Mouse (Mus musculus) thymus, postnatal 14 days (tissue): ENCODE measurements around the gene Epm2a.
"Not testable (repeated sequence)": the region's sequence is repeated elsewhere in the genome, so short reads cannot be mapped to it uniquely, and the experiment has no call there.

Source experiments
- DNase-seq: peaks from one replicate; pipeline ENCODE4 v3.0.0; 2021

The Epm2a gene

DNA sequence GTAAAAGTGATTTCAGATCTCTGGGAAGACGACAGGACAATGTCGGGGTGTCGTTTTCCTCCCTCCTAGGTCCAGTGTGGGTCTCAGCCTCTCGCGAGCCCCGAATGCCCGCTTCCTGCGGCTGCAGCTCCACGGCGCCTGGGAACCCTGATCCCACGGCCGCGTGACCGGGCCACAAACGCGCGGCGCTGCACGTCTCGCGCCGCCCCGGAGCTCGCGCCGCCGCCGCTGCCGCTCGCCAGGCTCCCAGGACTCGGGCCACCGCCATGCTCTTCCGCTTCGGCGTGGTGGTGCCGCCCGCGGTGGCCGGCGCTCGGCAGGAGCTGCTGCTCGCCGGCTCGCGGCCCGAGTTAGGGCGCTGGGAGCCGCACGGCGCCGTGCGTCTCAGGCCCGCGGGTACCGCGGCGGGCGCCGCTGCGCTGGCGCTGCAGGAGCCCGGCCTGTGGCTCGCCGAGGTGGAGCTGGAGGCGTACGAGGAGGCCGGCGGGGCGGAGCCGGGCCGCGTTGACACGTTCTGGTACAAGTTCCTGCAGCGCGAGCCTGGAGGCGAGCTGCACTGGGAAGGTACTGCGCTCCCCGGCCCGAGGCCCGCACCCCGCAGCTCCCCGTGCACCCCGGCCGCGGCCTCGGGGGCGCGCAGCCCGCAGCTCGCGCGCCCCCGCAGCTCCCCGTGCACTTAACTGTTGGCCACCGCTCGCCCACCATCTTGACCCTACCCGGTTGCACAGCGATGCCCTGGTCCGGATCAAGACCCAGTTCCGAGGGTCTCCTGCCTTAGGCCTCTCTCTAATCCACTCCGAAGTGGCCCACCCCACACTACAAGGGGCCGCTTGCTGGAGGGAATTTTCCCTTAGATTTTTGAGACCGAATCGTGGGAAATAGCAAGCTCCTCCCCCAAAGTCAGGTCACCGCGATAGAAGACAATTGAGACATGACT, at the start of gene Epm2a:
Gene Epm2a (plus strand): TSS at position 200 of the 937 bp plus-strand sequence.
- DNase-seq = peak; percentile 79

DNA sequence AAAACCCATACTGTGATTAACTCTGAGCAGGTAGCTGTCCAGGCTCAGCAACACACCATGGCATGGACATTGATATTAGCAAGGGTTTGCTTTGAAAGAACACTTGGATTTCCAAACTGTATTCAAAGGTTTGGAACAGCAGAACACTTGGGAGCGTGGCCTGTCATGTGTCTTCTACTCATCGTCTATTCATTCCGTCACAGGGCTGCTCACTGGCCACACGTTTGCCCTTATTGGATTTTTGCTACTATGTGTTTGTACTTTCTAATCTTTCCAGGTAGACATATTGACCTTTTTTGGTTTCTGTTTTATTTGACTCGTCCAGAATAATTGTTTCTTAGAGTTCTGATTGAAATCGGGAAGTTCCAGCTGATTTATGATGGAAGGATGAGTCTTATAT, 44.8 kb upstream of the Epm2a start:
- DNase-seq = no peak

DNA sequence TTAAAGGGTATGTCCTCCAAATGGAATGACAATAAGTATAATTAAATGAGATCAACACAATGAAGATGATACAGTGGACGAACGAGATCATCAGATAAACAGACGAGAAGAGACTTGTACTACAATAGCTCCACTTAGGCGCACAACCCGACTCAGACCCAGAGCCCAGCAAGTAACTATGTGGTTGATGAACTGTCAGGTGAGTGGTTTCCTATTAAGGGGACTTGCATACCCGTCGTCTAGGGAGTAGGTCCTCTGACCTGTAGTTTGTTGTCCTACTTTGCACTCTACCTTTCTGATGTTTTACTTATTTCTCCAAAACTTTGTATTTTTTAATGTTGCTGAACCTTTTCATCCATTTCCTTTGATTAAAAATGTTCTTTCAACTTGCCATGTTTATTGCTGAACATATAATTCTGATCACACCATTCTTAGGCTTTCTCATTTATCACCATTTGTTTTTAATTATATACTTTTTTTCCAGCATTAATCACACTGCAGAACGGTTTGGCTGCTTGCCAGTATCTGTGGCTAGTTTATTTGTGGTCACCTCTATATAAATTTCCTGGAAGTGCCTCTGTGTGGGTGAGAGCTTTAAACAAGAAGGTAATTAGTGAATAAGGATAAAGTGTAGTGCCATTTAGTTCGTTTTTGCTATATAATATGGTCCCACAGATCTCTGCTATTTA, 37.7 kb upstream of the Epm2a start:
- DNase-seq = no peak

DNA sequence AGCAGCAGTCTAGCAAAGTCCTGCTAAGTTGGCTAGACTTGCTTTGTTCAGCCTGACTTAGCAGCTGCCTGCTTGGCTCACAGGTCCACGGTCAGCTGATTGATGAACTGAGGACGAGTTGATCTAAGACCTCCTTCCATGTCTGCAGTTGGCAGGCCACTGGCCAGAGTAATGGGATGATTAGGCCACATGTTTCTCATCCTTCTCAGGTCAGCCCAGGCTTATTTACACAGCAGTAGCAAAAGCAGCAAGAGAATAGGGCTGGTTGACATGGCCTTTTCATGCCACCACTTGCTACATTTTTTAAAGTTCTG, 37.2 kb upstream of the Epm2a start:
- DNase-seq = no peak

DNA sequence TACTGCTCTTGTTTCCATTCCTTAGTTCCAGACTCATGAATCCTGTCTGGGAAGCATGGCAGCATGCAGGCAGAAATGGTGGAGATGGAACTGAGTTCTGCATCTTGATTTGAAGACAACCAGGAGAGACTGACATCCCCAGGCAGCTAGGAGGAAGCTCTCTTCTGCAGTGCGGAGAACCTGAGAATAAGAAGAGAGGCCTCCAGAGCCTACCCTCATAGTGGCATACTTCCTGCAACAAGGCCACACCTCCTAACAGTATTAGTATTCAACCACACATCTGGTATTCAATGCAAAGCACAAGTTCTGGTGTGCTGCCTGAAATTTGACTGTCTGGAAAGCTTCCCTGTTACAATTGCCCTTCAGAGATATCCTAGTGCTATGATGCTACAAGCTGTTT, 33.3 kb upstream of the Epm2a start:
- no peak for DNase-seq

DNA sequence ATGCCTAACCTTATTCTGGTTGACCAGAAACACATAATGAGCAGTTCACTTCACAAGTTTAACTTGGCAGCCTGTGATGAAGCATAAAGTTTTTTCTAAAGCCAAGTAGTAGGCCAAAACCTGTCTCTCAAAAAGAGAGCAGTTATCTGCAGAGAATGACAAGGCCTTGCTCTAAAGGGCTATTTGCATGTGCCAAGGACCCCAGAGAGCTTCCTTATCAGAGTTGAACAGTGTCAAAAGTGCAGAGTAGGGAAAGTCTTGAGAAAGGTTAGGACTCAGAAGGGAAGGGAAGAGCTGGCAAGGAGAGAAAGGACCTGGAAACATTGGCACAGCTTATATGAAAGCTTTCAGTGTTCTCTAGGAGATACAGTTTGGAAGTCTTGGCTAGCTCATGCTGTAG, 32.7 kb upstream of the Epm2a start:
- no peak for DNase-seq

DNA sequence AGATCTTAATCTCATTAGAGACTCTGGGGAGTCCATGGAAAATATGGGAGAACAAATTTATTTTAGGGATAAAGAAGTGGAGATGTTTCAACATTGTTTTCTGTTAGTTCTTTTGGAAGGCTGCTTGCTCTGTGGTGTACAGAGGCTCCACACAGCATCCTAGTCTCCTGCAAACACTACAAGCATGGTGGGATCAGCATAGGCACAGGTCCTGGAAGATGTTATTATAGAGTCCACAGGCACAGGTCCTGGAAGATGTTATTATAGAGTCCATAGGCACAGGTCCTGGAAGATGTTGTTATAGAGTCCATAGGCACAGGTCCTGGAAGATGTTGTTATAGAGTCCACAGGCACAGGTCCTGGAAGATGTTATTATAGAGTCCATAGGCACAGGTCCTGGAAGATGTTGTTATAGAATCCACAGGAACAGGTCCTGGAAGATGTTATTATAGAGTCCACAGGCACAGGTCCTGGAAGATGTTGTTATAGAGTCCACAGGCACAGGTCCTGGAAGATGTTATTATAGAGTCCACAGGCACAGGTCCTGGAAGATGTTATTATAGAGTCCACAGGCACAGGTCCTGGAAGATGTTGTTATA, 25.2 kb upstream of the Epm2a start:
- DNase-seq = not testable (repeated sequence)

DNA sequence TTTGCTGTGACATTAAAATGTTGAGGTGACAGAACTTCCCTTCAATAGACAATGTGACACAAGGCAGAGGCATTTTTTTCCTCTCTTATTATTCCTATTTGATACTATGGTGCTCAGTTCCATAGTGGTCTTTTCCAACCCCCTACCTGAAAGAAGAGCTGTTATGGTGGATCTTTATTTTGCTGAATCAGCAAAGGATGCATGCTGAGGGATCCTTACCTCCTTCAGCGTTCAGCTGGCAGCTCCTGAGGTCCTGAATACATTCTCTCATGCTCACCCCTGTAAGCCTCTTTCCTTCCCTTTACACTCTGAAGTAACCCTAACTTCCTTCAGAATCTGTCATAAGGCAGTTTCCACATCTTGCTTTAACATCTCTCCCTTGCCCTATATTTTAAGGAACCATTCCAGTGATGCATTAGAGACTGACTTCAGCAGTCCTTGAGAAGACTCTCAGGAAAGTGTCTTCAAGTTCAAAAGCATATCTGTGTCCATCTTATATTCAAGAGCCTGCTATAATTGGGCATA, 23.7 kb upstream of the Epm2a start:
- no peak for DNase-seq

DNA sequence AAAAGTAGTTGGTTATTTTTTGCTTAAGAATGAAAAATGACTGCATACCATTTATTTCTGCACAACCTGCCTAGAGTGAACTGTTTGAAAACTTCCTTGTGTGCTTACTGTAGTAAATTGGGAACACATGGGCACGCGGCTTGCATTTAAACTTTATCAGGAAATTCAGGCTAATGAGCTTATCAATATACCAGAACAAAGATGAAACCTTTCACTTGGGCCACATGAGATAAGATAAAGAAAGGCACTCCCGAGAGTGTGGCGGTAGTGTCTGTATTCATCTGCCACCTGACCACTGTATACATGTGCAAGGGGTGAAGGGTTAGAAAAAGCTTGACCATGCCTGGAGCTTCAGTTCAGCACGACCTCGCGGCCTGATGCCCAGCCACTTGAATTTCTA, 20.9 kb upstream of the Epm2a start:
- DNase-seq = no peak

DNA sequence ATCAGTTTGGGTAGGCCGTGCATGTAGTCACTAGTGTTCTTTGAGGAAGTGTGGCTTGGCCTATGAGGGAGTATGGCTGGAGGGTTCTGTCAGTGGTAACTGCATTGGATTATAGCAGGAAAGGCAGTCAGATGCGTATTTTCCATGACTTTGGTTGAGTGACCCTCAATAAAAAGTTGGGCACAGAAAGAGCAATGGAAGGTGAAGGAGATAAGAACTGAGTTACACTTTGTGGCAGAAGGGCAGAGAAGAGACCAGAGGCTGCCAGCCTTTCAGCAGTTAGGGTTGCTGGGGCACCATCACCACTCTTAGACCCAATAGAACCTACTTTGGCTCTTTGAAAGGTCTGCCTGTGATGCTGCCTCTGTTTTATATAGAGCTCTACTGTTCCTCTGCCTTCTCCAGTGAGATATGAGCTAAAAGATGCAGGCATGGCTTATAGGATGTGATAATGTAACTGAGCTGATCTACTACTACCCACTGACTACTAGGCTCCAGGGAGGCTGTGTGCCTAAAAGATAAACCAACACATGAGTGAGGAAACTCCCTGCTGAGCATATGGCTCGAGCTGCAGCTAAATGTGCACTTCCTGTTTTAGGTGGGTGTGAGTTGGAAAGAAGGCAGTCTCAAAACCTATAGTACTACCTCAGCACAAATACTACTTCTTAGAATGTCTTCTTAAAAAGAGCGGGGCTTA, 19.9 kb upstream of the Epm2a start:
- no peak for DNase-seq

DNA sequence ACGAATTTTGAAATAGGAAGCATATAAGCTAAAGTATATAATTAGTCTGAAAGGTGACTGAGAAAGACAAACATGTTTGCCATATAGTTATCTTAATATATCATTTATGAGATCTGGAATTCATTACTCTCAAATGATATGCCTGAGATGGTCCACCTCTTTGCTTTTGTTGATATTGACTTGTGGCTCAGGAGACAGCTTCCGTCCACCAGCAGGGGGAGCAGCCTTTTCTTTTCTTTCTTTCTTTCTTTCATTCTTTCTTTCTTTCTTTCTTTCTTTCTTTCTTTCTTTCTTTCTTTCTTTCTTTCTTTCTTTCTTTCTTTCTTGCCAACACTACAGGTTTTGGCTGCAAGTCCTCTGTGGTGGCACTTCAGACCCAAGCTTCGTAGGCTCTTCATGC, 16.7 kb upstream of the Epm2a start:
- DNase-seq = no peak

DNA sequence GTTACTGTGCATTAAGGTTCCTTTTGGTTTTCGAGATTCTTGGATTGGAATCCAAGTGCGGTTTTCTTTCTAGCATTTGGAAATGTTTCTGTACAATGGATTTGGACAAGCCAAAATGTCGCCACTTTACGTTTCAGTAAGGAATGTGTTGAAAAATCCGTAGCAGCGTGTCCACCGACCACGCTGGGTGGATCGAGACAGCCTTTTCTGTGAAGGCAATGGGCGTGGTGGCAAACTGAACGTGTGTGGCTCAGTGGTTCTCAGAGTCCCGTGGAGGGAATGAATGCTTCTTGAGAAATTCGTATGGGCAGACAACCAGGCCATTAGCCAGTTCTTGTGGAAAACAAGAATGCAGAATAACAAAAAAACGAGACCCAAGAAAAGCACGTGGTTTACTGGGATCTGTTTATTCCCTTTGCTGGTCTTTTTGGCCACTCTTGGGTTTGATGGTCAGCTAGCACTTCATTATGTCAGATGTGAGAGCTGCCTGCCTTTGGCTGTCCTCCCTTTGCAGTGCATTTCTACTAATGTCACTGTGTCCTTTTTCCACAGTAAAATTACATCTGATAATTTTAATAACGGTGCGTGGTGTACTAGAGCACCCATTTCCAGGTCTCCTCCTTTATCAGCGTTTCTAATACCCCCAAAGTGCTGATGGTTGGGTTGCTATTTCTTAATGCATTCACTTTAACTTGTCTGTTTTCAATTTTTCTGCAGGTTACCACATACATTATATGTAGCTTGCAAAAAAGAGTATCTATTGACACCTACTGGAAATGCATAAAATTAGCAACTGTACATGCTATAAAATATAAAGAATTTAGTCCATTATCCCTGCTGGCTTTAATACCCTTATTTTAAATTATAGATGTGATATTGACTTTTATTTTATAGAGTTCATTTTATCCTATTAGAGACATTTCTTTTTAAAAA, 1.6 kb downstream of the Epm2a start:
- no peak for DNase-seq

DNA sequence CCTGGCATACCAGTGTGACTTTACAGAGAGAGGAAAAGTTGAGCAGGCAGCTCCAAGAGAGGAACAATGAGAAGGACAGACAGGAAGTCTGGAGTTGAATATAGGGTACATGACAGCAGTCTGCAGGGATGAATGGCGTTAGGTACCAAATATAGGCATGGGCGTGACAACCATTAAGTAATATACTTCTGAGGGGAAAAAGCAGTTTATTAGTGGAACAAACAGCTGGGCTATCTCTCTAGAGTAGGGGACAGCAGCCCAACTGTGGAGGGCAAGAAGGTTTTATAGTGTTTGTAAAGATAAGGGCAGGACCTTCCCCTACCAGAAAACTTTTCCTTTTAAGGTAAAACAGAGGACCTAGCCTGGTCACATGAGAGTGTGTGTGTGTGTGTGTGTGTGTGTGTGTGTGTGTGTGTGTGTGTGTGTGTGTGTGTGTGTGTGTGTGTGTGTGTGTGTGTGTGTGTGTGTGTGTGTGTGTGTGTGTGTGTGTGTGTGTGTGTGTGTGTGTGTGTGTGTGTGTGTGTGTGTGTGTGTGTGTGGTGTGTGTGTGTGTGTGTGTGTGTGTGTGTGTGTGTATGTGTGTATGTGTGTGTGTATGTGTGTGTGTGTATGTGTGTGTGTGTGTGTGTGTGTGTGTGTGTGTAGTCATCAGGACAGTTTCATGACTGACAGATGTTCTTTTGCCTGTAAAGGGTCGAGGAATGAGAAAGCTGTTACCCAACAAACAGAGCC, 7.2 kb downstream of the Epm2a start:
- not testable (repeated sequence) for DNase-seq

DNA sequence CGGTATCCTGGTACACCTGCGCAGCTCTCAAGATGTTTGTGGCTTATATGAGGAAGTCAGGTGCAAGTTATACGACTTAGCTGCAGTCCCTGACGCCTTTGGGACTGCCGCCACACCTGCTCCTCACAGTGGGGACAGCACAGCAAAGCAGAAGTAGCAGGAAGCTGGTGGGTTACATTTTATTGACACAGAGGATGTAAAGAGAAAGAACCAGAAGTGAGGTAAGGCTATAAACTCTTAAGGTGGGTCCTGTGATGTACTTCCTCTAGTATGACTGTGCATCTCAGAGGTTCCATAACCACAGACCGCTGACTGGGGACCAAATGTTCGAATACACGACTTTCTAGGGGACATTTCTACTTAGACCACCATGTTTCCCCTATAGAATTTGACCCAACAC, 11.4 kb downstream of the Epm2a start:
- no peak for DNase-seq

DNA sequence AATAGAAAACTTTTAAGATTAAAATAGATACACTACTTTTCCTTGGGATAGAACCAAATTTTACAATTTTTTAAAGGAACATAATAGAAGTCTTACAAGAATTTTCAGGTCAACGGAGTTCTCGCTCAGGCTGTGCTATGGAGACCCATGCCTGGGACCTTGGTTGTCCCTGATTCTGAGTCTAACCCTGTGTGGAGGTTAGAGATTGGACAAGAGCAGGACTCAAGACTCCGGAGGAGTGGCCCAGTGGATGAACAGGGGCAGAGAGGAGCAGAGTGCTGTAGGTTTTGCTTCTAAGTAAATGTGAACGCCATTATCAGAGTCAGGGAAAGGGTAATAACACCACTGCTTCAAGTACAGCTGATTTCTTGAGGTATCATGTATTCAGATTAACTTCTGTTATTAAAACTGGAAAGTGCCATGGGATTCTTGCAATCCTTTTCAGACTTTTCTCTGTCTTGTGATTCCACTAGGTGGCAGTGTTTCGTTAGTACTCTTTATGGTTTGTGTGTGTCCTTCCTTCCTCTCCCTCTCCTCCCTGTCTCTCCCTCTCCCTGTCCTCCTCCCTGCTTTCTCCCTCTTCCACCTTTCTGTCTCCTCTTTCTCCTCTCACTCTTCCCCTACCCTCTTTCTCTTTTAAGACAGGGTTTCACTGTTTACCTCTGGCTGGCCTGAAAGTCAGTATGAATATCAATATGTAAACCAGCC, 18.9 kb downstream of the Epm2a start:
- DNase-seq = peak; percentile 29

DNA sequence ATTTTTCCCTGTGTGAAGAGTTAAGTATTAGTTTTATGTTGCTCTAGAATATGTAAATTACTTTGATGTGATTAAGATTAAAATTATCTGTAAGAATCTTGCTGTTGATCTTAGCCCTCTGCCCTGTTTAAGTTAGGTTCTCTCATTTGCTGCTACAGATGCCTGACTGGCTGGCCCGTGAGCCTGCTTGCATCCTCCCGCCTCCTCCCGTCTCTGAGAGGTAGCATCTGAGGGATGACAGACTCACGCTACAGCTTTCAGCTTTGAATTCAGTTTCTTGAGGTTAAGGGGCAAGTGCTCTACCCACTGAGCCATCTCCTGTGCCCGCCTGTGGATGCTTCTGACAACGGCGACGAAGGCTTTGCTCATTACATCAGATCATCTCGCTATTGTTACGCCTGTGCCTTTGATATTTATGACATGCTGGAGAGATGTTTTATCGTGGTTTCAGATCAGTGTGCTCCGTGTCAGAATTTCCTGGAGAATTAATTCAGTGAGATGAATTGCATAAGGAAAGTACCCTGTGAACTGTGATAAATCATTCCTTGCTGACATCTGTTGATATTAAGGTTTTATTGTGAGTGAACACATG, 19.8 kb downstream of the Epm2a start:
- DNase-seq = no peak

DNA sequence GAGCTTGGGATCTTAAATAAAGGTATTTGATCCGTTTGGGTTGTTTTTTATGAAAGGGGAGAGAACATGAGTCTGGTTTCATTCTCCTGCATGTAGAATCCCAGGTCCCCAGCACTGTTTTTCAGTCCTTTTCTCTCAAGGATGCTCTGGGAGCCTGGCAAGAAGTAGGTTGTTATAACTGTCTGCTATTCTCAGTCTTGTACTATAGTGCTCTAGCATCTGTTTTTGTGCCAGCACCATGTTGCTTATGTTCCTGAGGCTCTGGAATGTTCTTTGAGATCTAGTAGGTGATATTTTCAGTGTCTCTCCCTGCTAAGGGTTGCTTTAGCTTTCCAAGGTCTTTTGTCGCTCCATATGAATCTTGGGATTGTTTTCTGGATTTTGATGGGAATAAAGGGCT, 38.1 kb downstream of the Epm2a start:
- DNase-seq = no peak

DNA sequence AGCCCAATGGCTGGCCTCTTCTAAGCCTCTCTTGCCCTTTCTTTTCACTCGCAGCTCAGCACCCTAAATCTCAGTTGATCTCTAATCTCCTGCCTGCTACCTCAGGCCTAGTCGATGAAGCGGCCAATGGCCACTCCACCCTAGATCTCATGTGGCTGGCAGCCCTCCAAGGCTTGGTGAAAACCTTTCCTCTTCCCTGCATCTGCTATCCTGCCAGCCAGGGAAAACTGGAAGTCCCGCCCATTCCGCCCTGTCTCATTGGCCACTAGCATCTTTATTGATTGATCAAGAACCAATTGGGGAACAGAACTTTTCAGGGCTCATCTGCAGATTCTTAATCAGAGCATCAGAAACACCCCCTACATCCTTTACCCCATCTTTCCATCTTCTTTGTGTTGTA, 67.7 kb downstream of the Epm2a start:
- DNase-seq = no peak

DNA sequence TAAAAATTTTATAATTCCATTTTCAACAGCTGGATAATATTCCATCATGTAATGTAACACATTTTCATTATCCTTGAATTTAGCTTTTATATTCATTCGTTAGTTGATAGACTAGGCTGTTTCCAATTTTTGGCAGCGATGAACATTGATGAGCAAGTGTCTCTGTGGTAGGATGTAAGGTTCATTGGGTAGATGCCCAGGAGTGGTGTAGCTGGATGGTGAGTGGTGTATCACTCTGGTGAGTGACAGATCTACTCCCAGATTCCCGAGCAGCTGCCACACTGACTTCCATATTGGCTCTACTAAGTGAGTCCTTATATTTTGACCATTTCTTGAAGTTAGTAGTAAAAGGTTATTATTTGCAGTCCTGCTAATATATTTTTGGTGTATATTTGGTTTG, 76.9 kb downstream of the Epm2a start:
- DNase-seq = no peak
